Mouse (Mus musculus) bone marrow macrophage, adult 2 months (primary cell): ENCODE measurements around the gene Cd164. TPM values are rescaled to one million over a fixed set of nuclear protein-coding genes. Genes with fewer than 3 reads are reported as not detected.
A peak's percentile ranks its signal among the peaks of the same experiment; 100 is the strongest.

ENCODE experiments used
- H3K27ac ChIP-seq: 2 replicates; pipeline ENCODE4 v1.5.1; 2012; ENCODE audit warnings: low read depth, low read length; ENCODE audit not compliant: insufficient read depth
- H3K4me1 ChIP-seq: 2 replicates; pipeline ENCODE4 v1.6.1; 2012; ENCODE audit warnings: low read length; ENCODE audit not compliant: control insufficient read depth, insufficient read depth
- H3K4me3 ChIP-seq: 2 replicates; pipeline ENCODE4 v1.5.1; 2012; ENCODE audit warnings: mild to moderate bottlenecking, low read length, moderate library complexity; ENCODE audit not compliant: insufficient read depth
- CTCF ChIP-seq: IDR thresholded peaks from 2 replicates; pipeline ENCODE4 v1.5.1; 2012; ENCODE audit warnings: low read depth, mild to moderate bottlenecking, low read length, moderate library complexity
- POLR2A ChIP-seq: IDR thresholded peaks from 2 replicates; pipeline ENCODE4 v1.6.1; 2012; ENCODE audit warnings: mild to moderate bottlenecking, low read depth, low read length, borderline replicate concordance
- polyA plus RNA-seq: library from polyadenylated mRNA; stranded (reverse); fragments of >200 nt; gene quantifications from 2 replicates; pipeline ENCODE4 v1.2.4, GENCODE M21; 2012; ENCODE audit not compliant: missing spikeins, insufficient read depth, insufficient read length

Gene Cd164
- polyA plus RNA-seq, 1 experiment, result 57.3 TPM

DNA sequence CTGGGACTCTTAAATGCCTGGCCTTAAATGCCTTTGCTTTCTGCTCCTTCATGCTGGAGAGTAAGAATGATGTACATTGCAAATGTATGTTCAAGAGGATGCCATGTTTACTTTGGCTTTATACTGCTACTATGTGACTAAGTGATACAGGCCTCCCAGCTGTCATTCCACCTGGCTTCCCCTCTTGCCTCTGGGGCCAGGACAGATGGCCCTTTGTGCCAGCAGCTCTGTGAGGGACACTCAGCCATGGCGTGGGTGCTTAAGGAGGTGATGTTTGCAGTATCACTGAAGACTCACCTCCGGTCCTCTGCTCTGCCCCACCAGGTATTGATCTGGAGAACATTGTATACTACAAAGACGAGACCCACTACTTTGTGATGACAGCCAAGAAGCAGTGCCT lies 39.3 kb upstream of the Cd164 start:
- no peak for TF ChIP-seq POLR2A
- no peak for TF ChIP-seq CTCF
- Histone ChIP-seq H3K4me1 (peaks cover 13% of the 10 kb centered on the region), H3K27ac (no peak overlapping the region), H3K4me3 (no peak overlapping the region)

DNA sequence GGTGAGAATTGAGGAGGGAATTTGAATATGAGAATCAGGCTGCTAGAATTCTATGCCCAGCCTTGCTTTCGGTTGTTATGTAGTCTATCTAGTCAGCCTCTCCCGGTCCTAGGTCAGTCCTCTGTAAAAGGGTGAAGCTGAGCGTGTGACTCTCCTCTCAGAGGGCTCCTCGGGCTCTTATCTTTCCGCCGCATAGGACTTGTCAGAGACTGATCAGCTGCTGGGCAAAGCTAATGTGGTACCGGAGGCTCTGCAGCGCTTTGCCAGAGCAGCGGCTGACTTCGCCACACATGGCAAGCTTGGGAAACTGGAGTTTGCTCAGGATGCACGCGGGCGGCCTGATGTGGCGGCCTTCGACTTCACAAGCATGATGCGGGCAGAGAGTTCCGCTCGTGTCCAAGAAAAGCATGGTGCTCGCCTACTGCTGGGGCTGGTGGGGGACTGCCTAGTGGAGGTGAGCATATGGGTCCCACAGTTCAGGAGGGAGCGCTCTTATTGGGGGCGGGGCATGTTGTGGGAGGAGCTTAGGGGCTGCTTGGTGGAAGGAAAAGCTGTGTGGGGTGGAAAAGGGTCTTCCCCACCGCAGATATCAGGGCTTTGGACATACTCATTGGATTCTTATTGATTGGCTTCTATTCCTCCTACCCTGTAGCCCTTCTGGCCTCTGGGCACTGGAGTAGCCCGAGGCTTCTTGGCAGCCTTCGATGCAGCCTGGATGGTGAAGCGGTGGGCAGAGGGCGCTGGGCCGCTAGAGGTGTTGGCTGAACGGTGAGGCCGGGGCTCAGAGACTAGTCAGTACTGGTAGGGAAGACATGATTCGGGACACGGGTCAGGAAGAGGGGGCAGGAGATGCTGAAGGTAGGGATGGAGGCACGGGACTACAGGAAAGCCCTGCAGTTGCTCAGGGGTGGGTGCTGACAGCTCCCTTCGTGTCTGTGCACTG lies 38.0 kb upstream of the Cd164 start:
- Histone ChIP-seq H3K4me1 (peaks cover 3% of the 10 kb centered on the region; the same call in 1 of the 2 replicates), H3K27ac (no peak overlapping the region), H3K4me3 (no peak overlapping the region)
- no peak for TF ChIP-seq POLR2A
- no peak for TF ChIP-seq CTCF

GRCm38 (mm10) chr10:41482446-41482845 lies 36.8 kb upstream of the Cd164 start:
- Histone ChIP-seq H3K4me3 (no peak overlapping the region), H3K4me1 (peaks cover 3% of the 10 kb centered on the region; the same call in 1 of the 2 replicates), H3K27ac (no peak overlapping the region)
- TF ChIP-seq CTCF, result no peak
- no peak for TF ChIP-seq POLR2A

DNA sequence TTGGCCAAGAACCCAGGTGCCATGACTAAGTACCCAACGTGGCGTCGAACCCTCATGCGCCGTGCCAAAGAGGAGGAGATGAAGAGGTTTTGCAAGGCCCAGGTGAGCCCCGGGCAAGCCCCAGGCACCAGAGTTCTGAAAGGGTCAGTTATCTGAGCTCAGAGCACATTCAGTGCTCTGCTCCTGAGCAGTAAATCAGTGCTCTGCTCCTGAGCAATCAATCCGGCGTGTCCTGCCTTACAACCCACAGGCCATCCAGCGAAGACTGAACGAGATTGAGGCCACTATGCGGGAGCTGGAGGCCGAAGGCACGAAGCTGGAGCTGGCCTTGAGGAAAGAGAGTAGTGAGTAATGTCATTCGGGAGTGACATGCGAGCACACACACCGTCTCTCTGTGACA lies 33.4 kb upstream of the Cd164 start:
- Histone ChIP-seq H3K4me1 (peaks cover 11% of the 10 kb centered on the region), H3K27ac (no peak overlapping the region), H3K4me3 (no peak overlapping the region)
- TF ChIP-seq CTCF (no peak), POLR2A (no peak)

DNA sequence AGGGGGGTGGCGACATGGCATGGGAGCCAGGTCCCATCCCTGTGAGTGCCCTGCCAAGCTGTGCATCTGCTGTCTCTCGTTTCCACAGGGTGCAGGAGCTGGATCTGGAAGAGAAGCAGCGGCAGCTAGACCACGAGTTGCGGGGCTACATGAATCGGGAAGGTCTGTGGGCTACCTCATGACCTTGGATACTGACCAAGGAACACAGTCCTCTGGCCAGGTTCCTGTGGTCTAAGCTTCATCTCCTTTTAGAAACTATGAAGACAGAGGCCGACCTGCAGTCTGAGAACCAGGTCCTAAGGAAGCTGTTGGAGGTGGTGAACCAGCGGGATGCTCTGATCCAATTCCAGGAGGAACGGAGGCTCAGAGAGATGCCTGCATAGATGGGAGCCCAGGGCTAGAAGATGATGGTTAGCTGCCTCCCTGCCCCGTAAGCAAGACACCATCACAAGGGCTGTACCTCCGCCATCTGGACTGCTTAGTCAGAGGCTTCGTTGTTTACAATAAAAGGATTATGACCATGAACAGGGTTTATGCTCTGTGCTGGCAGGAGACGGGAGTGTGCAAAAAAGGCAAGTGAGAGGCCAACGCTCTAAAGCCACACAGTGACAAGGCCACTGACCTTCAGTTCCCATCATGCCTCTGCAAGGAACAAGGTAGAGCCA lies 32.6 kb upstream of the Cd164 start:
- peaks cover 11% of the 10 kb centered on the region for H3K4me1 ChIP-seq
- H3K27ac ChIP-seq, result no peak overlapping the region
- TF ChIP-seq CTCF, result no peak
- TF ChIP-seq POLR2A, result no peak
- H3K4me3 ChIP-seq, result no peak overlapping the region

DNA sequence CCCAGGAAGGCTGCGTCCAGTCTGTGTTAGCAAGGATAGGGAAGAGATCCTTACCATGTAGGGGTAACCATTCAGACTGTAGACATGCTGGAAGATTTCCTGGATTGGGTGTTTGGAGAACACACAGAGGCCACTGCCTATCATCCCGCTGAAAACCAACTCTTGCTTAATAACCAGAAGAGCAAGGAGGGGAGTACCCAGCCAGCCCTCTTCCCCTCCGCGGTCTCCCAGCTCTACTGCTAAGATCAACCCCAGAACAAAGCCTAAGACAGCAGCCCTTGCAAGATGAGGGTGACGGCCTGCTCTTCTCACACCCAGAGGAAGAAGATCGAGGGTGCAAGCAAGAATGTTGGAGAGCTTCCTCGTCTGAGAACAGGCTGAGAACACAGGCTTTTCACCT lies 30.3 kb upstream of the Cd164 start:
- no peak overlapping the region for H3K27ac ChIP-seq
- TF ChIP-seq CTCF, result no peak
- no peak for TF ChIP-seq POLR2A
- peaks cover 11% of the 10 kb centered on the region for H3K4me1 ChIP-seq
- peak overlapping the region; percentile 74 for H3K4me3 ChIP-seq

DNA sequence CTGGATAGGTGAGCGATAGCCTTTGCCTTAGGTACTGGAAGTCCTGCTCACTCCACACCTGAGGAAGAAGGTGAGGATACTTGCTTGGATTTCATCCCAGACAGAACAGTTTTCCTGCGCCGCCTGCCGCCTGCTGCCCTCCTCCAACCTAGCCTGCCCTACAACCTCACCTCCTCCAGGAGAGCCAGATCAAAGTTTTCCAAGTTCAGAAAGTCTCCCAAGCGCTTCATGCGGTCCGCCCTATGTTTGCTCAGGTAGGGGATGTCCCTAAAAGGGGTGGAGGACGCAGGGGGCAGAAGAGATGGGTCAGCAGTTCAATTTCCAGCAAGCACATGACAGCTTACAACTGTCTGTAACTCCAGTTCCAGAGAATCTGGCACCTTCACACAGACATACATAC lies 29.9 kb upstream of the Cd164 start:
- peaks cover 11% of the 10 kb centered on the region for H3K4me1 ChIP-seq
- peak overlapping the region; percentile 74 for H3K4me3 ChIP-seq
- no peak overlapping the region for H3K27ac ChIP-seq
- TF ChIP-seq POLR2A, result no peak
- TF ChIP-seq CTCF, result no peak; the same call in 1 of the 2 replicates

- Histone ChIP-seq H3K4me3 (peak within 1 kb of the TSS; percentile 74), H3K27ac (no peak within 1 kb of the TSS), H3K4me1 (peaks cover 11% of the 10 kb centered on the region)
- TF ChIP-seq CTCF, result no peak
- peak; percentile 62 for TF ChIP-seq POLR2A
Measured at GRCm38 (mm10) chr10:41489708-41490517, 29.3 kb upstream of the Cd164 start, which contains the start of the genes Smpd2 and Ppil6. Gene Smpd2 (minus strand): TSS chr10:41490369. Gene Ppil6 (plus strand): TSS chr10:41490439.

DNA sequence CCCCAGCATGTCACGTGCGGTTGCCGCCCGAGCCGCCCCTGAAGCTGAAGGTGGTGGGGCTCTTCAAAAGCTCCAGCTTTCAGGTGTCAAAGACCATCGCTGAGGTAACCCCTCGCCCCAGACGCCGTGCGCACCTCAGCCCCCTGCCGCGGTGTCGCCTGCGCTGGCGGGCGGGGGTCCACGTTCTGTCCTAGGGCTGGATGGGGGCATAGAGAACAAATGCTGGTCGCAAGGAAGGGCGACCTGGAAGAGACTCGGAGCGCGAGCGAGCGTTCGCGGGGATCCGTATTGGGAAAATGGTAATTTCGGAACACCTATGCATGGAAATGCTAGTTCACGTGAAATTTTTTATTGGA lies 28.7 kb upstream of the Cd164 start:
- H3K4me3 ChIP-seq, result peak overlapping the region; percentile 74
- peaks cover 11% of the 10 kb centered on the region for H3K4me1 ChIP-seq
- no peak overlapping the region for H3K27ac ChIP-seq
- TF ChIP-seq CTCF, result no peak
- TF ChIP-seq POLR2A, result no peak
